21 mouse cellular contexts compared by ENCODE assay signal in genomic region chr9:106485076-106485475, GRCm38 (mm10). TPM values are rescaled to one million over a fixed set of nuclear protein-coding genes. Genes with fewer than 3 reads are reported as not detected.
"Had no signal": no experiment of that assay in that cellular context is flagged by ENCODE, and none has a peak within 500 bp of the region (broad histone marks: within the 10 kb centered on the region; RNA-seq: fewer than 3 reads in every experiment).

No protein-coding gene starts in this region.

- DNase-seq: kidney, adult 18-20 months; kidney, adult 9 months; kidney, postnatal 14 days; kidney, postnatal 4 days; layer of hippocampus, adult 9-11 months; layer of hippocampus, postnatal 36 days; liver, embryonic 13.5 days; lung, adult 2 months; lung, postnatal 14 days; lung, postnatal 4 days; midbrain, embryonic 14.5 days; spleen, adult 18-20 months; thymus, postnatal 4 days had no signal

RNA-seq across cellular contexts. Expression of gene Iqcf1, which starts 14.7 kb away (rescaled TPM):
- total RNA-seq: layer of hippocampus, adult 2 months; layer of hippocampus, postnatal 36 days; left cerebral cortex, adult 2 months; left cerebral cortex, postnatal 10 days; left cerebral cortex, postnatal 36 days; liver, adult 2 months; megakaryocyte progenitor cell, adult 5-6 weeks; megakaryocyte-erythroid progenitor cell, adult 5-6 weeks; midbrain, postnatal 0 days had no signal

RNA-seq across cellular contexts. Expression of gene Gpr62, which starts 19.3 kb away (rescaled TPM):
- total RNA-seq: liver, adult 2 months; megakaryocyte progenitor cell, adult 5-6 weeks; megakaryocyte-erythroid progenitor cell, adult 5-6 weeks had no signal

RNA-seq across cellular contexts. Expression of gene Iqcf5, which starts 29.3 kb away (rescaled TPM):
- total RNA-seq: layer of hippocampus, adult 2 months; layer of hippocampus, postnatal 36 days; left cerebral cortex, adult 2 months; liver, adult 2 months; megakaryocyte progenitor cell, adult 5-6 weeks; megakaryocyte-erythroid progenitor cell, adult 5-6 weeks; midbrain, postnatal 0 days had no signal
